Mouse (Mus musculus): ENCODE measurements at regions not wholly inside any gene's neighbourhood (a gene's known extent, or its start where the extent isn't known, plus 50 kb on each side); places are given as distances from the start of the nearest gene placed in this dataset.
A peak's percentile ranks its signal among the peaks of the same experiment; 100 is the strongest.

DNA sequence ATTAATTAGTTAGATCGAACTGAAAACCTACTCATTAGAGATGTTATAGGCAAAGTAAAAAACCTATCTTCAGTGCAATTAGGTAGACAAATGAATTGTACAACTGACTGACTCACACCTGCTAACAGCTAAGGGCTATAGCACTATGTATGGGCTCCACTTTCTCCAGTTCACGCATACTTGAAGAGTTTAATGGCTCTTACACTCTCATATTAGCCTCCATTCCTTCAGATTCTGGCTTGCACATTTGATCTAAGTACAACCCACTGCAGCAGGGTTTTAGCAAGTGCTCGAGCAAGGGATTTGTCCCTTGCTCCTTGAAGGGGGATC is 257.1 kb downstream of the Lmo4 start:
- in situ Hi-C loops (cut with MboI; ENCODE audit: low sequenced_read_pairs in 2 of 2, unreplicated experiment in 2 of 2): no loop called here
- H3K9ac ChIP-seq (ENCODE audit: insufficient read depth, low read depth, low read length, poor library complexity, severe bottlenecking): no peak overlapping the region
- no peak overlapping the region for H3K27ac ChIP-seq (ENCODE audit: insufficient read depth, low read depth, low read length, poor library complexity, severe bottlenecking)
- no peaks in the 10 kb centered on the region for H3K4me1 ChIP-seq (ENCODE audit: control insufficient read depth in 2 of 2, insufficient read depth in 2 of 2, low read length in 2 of 2, poor library complexity in 1 of 2)
- no peak for DNase-seq (ENCODE audit: low read depth, low spot score)
- no peak overlapping the region for H3K4me3 ChIP-seq (ENCODE audit: insufficient read depth in 1 of 2, low read depth in 1 of 2, low read length in 2 of 2, poor library complexity in 1 of 2, severe bottlenecking in 1 of 2)
- H3K9me3 ChIP-seq (ENCODE audit: control insufficient read depth, insufficient read depth, low read depth, low read length): no peaks in the 10 kb centered on the region
- TF ChIP-seq CHD2 (IDR thresholded peaks at IDR 0.05; ENCODE audit: low read depth, low read length) (no peak), HCFC1 (IDR thresholded peaks at IDR 0.05; ENCODE audit: borderline replicate concordance, insufficient read depth, low read length) (no peak), MAFK (IDR thresholded peaks at IDR 0.05; ENCODE audit: insufficient read depth, low read depth, low read length) (no peak), ZC3H11A (IDR thresholded peaks at IDR 0.05; ENCODE audit: borderline replicate concordance, low read depth, low read length) (no peak), ZNF384 (IDR thresholded peaks at IDR 0.05; ENCODE audit: low read depth, low read length) (no peak)
- H3K36me3 ChIP-seq (ENCODE audit: control insufficient read depth, insufficient read depth, low read length, poor library complexity, severe bottlenecking): no peaks in the 10 kb centered on the region

DNA sequence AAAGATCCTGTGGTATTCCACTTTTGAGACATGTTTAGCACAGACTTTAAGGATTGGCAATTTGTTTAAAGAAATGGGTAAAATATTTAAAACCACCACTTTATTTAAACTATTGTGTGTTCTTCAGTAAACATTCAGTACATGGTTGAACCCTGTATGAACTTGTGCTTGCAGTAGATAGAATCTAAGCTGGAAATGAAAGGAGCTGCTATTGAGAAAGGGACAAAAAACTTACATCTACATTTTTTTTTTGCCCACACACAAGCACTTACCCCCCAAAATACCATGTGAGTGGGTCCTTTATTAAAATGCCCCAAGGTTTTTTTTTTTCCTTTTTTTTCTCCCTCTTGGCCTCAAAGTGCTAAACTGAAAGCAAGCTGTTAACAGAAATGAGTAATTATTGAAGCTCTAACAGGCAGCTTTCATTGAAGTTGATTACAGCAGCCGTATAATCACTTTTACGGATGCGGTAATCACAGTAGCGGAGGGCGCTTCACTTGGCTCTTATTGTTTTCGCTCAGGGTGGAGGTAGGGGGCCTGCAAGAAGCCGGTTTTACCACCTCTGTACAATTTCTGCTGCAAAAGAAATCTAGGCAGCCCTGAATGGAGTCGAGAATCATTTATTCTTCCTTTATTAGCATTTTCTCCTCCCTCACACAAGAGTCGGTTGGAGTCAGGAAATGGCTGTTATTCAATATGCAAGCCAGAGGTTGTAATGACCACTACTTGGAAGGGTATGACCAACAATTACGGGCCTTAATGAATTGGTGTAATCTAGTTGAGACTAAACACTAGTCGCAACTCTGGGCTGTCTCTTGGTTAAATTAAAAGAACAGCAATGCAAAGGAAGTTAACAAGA is 257.7 kb downstream of the Lmo4 start:
- in situ Hi-C loops (cut with MboI; ENCODE audit: low sequenced_read_pairs in 2 of 2, unreplicated experiment in 2 of 2): no loop called here
- Histone ChIP-seq H3K36me3 (ENCODE audit: control insufficient read depth, insufficient read depth, low read length, poor library complexity, severe bottlenecking) (no peaks in the 10 kb centered on the region), H3K4me3 (ENCODE audit: insufficient read depth in 1 of 2, low read depth in 1 of 2, low read length in 2 of 2, poor library complexity in 1 of 2, severe bottlenecking in 1 of 2) (no peak overlapping the region), H3K9me3 (ENCODE audit: control insufficient read depth, insufficient read depth, low read depth, low read length) (no peaks in the 10 kb centered on the region), H3K4me1 (ENCODE audit: control insufficient read depth in 2 of 2, insufficient read depth in 2 of 2, low read length in 2 of 2, poor library complexity in 1 of 2) (no peaks in the 10 kb centered on the region), H3K9ac (ENCODE audit: insufficient read depth, low read depth, low read length, poor library complexity, severe bottlenecking) (no peak overlapping the region), H3K27ac (ENCODE audit: insufficient read depth, low read depth, low read length, poor library complexity, severe bottlenecking) (no peak overlapping the region)
- TF ChIP-seq CHD2 (IDR thresholded peaks at IDR 0.05; ENCODE audit: low read depth, low read length) (no peak), ZC3H11A (IDR thresholded peaks at IDR 0.05; ENCODE audit: borderline replicate concordance, low read depth, low read length) (no peak), ZNF384 (IDR thresholded peaks at IDR 0.05; ENCODE audit: low read depth, low read length) (no peak), MAFK (IDR thresholded peaks at IDR 0.05; ENCODE audit: insufficient read depth, low read depth, low read length) (no peak), HCFC1 (IDR thresholded peaks at IDR 0.05; ENCODE audit: borderline replicate concordance, insufficient read depth, low read length) (no peak)
- DNase-seq (ENCODE audit: low read depth, low spot score): no peak

DNA sequence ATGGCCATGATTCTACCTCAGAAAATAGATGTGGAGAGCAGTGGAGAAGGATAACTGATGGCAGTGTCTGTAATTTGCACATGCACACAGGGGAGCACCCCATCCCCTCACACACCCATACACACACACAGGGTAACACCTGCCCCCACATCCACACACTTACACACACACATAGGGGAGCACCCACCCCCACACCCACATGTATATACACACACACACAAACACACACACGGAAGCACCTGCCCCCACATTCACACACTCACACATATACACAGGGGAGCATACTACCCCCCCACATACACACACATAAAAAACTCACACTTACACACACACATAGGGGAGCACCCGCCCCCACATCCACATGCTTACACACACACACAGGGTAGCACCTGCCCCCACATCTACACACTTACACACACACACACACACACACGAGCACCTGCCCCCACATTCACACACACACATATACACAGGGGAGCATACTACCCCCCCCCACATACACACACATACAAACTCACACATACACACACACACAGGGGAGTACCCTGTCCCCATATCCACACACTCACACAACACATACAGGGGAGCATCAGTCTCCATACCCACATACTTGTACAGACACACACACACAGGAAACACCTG is 265.8 kb downstream of the Lmo4 start:
- in situ Hi-C loops (cut with MboI; ENCODE audit: low sequenced_read_pairs in 2 of 2, unreplicated experiment in 2 of 2): no loop called here
- H3K27ac ChIP-seq (ENCODE audit: insufficient read depth, low read depth, low read length, poor library complexity, severe bottlenecking): no peak overlapping the region
- no peak overlapping the region for H3K9ac ChIP-seq (ENCODE audit: insufficient read depth, low read depth, low read length, poor library complexity, severe bottlenecking)
- no peak for TF ChIP-seq CHD2 (IDR thresholded peaks at IDR 0.05; ENCODE audit: low read depth, low read length)
- TF ChIP-seq HCFC1 (IDR thresholded peaks at IDR 0.05; ENCODE audit: borderline replicate concordance, insufficient read depth, low read length): no peak
- TF ChIP-seq MAFK (IDR thresholded peaks at IDR 0.05; ENCODE audit: insufficient read depth, low read depth, low read length): no peak
- TF ChIP-seq ZC3H11A (IDR thresholded peaks at IDR 0.05; ENCODE audit: borderline replicate concordance, low read depth, low read length): no peak
- no peak for TF ChIP-seq ZNF384 (IDR thresholded peaks at IDR 0.05; ENCODE audit: low read depth, low read length)
- no peaks in the 10 kb centered on the region for H3K4me1 ChIP-seq (ENCODE audit: control insufficient read depth in 2 of 2, insufficient read depth in 2 of 2, low read length in 2 of 2, poor library complexity in 1 of 2)
- no peak overlapping the region for H3K4me3 ChIP-seq (ENCODE audit: insufficient read depth in 1 of 2, low read depth in 1 of 2, low read length in 2 of 2, poor library complexity in 1 of 2, severe bottlenecking in 1 of 2)
- no peaks in the 10 kb centered on the region for H3K36me3 ChIP-seq (ENCODE audit: control insufficient read depth, insufficient read depth, low read length, poor library complexity, severe bottlenecking)
- H3K9me3 ChIP-seq (ENCODE audit: control insufficient read depth, insufficient read depth, low read depth, low read length): no peaks in the 10 kb centered on the region
- DNase-seq (ENCODE audit: low read depth, low spot score): no peak

DNA sequence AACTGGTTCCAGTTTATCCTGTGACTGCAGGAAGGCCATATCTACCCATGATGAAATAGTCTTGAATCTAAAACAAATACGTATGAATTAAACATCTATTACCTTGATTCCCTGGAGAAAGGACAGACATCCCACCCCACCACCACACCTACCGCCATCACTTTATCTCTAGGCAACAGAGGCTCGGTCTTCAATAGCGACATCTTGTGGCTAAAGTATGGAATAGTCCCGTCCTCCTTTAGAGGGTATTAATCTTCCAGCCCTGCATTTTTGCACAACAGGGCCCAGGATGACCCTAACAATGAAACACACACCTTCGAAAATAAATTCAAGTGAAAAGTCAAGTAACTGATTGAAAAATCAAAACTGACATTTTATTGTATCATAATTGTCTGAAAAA is 279.7 kb downstream of the Lmo4 start:
- no peak overlapping the region for H3K4me3 ChIP-seq (ENCODE audit: insufficient read depth in 1 of 2, low read depth in 1 of 2, low read length in 2 of 2, poor library complexity in 1 of 2, severe bottlenecking in 1 of 2)
- in situ Hi-C loops (cut with MboI; ENCODE audit: low sequenced_read_pairs in 2 of 2, unreplicated experiment in 2 of 2): no loop called here
- DNase-seq (ENCODE audit: low read depth, low spot score): peak; percentile 21

More for the DNA sequence above, 279.7 kb downstream of the Lmo4 start:
- no peak overlapping the region for H3K9ac ChIP-seq (ENCODE audit: insufficient read depth, low read depth, low read length, poor library complexity, severe bottlenecking)
- no peaks in the 10 kb centered on the region for H3K9me3 ChIP-seq (ENCODE audit: control insufficient read depth, insufficient read depth, low read depth, low read length)
- H3K27ac ChIP-seq (ENCODE audit: insufficient read depth, low read depth, low read length, poor library complexity, severe bottlenecking): no peak overlapping the region
- no peaks in the 10 kb centered on the region for H3K36me3 ChIP-seq (ENCODE audit: control insufficient read depth, insufficient read depth, low read length, poor library complexity, severe bottlenecking)
- H3K4me1 ChIP-seq (ENCODE audit: control insufficient read depth in 2 of 2, insufficient read depth in 2 of 2, low read length in 2 of 2, poor library complexity in 1 of 2): no peaks in the 10 kb centered on the region
- peak; percentile 30; the same call in 1 of the 2 replicates for TF ChIP-seq ZC3H11A (IDR thresholded peaks at IDR 0.05; ENCODE audit: borderline replicate concordance, low read depth, low read length)
- TF ChIP-seq ZNF384 (IDR thresholded peaks at IDR 0.05; ENCODE audit: low read depth, low read length): no peak
